Comparison of ENCODE assay signal across 21 mouse cellular contexts in genomic region chr11:97837641-97838149, GRCm38 (mm10). TPM values are rescaled to one million over a fixed set of nuclear protein-coding genes. Genes with fewer than 3 reads are reported as not detected.
DNase-seq lines count a peak whose midpoint lies in the region; ATAC-seq and TF ChIP-seq lines count a peak whose summit lies in the region.
"Had no signal": no experiment of that assay in that cellular context is flagged by ENCODE, and none has a peak within 500 bp of the region (broad histone marks: within the 10 kb centered on the region; RNA-seq: fewer than 3 reads in every experiment).

No protein-coding gene starts in this region.

- no peak overlapping the region for H3K4me3 ChIP-seq in heart, embryonic 13.5 days
- H3K4me3 ChIP-seq in heart, embryonic 12.5 days: no peak overlapping the region
- H3K4me3 ChIP-seq in G1E (ENCODE audit: low read depth, low read length): peak overlapping the region; percentile 21; the same call in 1 of the 2 replicates
- no peak overlapping the region for H3K4me3 ChIP-seq in liver, embryonic 15.5 days (replicated peaks)
- no peak overlapping the region for H3K4me3 ChIP-seq in lung, postnatal 0 days (ENCODE audit: low read depth, low read length)
- H3K4me3 ChIP-seq: embryonic facial prominence, embryonic 13.5 days; heart, embryonic 10.5 days; hindbrain, embryonic 15.5 days; kidney, embryonic 15.5 days had no signal

- no peaks in the 10 kb centered on the region for H3K9me3 ChIP-seq in heart, embryonic 13.5 days
- no peaks in the 10 kb centered on the region for H3K9me3 ChIP-seq in heart, embryonic 12.5 days (replicated peaks)
- H3K9me3 ChIP-seq in G1E (replicated peaks): no peaks in the 10 kb centered on the region
- H3K9me3 ChIP-seq in liver, embryonic 15.5 days (replicated peaks): no peaks in the 10 kb centered on the region
- H3K9me3 ChIP-seq in lung, postnatal 0 days (ENCODE audit: low read length): no peaks in the 10 kb centered on the region
- H3K9me3 ChIP-seq: embryonic facial prominence, embryonic 13.5 days; heart, embryonic 10.5 days; hindbrain, embryonic 15.5 days; kidney, embryonic 15.5 days had no signal

- H3K4me1 ChIP-seq in heart, embryonic 13.5 days: peaks cover 29% of the 10 kb centered on the region
- H3K4me1 ChIP-seq in heart, embryonic 12.5 days (replicated peaks): peaks cover 21% of the 10 kb centered on the region; the same call in 1 of the 2 replicates
- peaks cover 42% of the 10 kb centered on the region for H3K4me1 ChIP-seq in G1E (ENCODE audit: insufficient read depth, low read depth, low read length)
- peaks cover 59% of the 10 kb centered on the region for H3K4me1 ChIP-seq in liver, embryonic 15.5 days (replicated peaks)
- no peaks in the 10 kb centered on the region for H3K4me1 ChIP-seq in lung, postnatal 0 days (ENCODE audit: insufficient read depth, low read depth, low read length)

- no peak for TF ChIP-seq CTCF in G1E (IDR thresholded peaks at IDR 0.05; ENCODE audit: low read depth, low read length)
- no peak for TF ChIP-seq CTCF in lung, postnatal 0 days (IDR thresholded peaks at IDR 0.05)

- H3K27ac ChIP-seq in heart, embryonic 13.5 days (replicated peaks): peak overlapping the region; percentile 31; the same call in 1 of the 2 replicates
- H3K27ac ChIP-seq in heart, embryonic 12.5 days (ENCODE audit: poor library complexity, severe bottlenecking): no peak overlapping the region
- H3K27ac ChIP-seq in liver, embryonic 15.5 days (replicated peaks): 0 out of 2 replicates have a peak overlapping the region, but pooled peaks have one; percentile 6
- H3K27ac ChIP-seq in lung, postnatal 0 days (ENCODE audit: low read length): no peak overlapping the region
- H3K27ac ChIP-seq: embryonic facial prominence, embryonic 13.5 days; heart, embryonic 10.5 days; hindbrain, embryonic 15.5 days; kidney, embryonic 15.5 days had no signal

- WGBS in heart, embryonic 13.5 days: 64% methylated on average over 7 of the region's 7 CpGs
- 67% methylated on average over 7 of the region's 7 CpGs for WGBS in heart, embryonic 12.5 days
- 19% methylated on average over 7 of the region's 7 CpGs for WGBS in liver, embryonic 15.5 days (ENCODE audit: insufficient replicate concordance)
- 73% methylated on average over 7 of the region's 7 CpGs for WGBS in lung, postnatal 0 days

- no peak overlapping the region for H3K4me2 ChIP-seq in heart, embryonic 13.5 days
- no peak overlapping the region for H3K4me2 ChIP-seq in heart, embryonic 12.5 days
- H3K4me2 ChIP-seq in liver, embryonic 15.5 days: no peak overlapping the region
- H3K4me2 ChIP-seq in lung, postnatal 0 days (replicated peaks; ENCODE audit: low read depth, low read length): no peak overlapping the region
- H3K4me2 ChIP-seq: embryonic facial prominence, embryonic 13.5 days; hindbrain, embryonic 15.5 days; kidney, embryonic 15.5 days had no signal

- no peak for TF ChIP-seq EP300 in lung, postnatal 0 days (IDR thresholded peaks at IDR 0.05)

- peaks cover 56% of the 10 kb centered on the region for H3K36me3 ChIP-seq in heart, embryonic 13.5 days
- H3K36me3 ChIP-seq in heart, embryonic 12.5 days: peaks cover 50% of the 10 kb centered on the region
- peaks cover 62% of the 10 kb centered on the region for H3K36me3 ChIP-seq in G1E (replicated peaks)
- peaks cover 31% of the 10 kb centered on the region for H3K36me3 ChIP-seq in liver, embryonic 15.5 days (replicated peaks)
- H3K36me3 ChIP-seq in lung, postnatal 0 days (ENCODE audit: insufficient read depth, low read length): peaks cover 18% of the 10 kb centered on the region

- DNase-seq in G1E (ENCODE audit: low spot score) (no peak), MEL-GATA-1-ER (ENCODE audit: extremely low read depth, low read depth) (peak; percentile 52)
- no peak for DNase-seq in layer of hippocampus, adult 8-10 months (ENCODE audit: low spot score in 2 of 2)
- DNase-seq in layer of hippocampus, postnatal 25 days (ENCODE audit: extremely low spot score in 1 of 2, low spot score in 1 of 2): no peak
- DNase-seq in lung, postnatal 0 days (ENCODE audit: low spot score): no peak
- DNase-seq: adrenal gland, adult 2 months; gastrocnemius, postnatal 25 days; midbrain, embryonic 14.5 days; right cerebral cortex, postnatal 14 days; spleen, adult 18-20 months; thymus, adult 18-20 months; thymus, postnatal 4 days had no signal

- 0 out of 2 replicates have a peak overlapping the region, but pooled peaks have one; percentile 50 for H3K9ac ChIP-seq in heart, embryonic 13.5 days
- H3K9ac ChIP-seq in heart, embryonic 12.5 days: no peak overlapping the region
- no peak overlapping the region for H3K9ac ChIP-seq in liver, embryonic 15.5 days
- no peak overlapping the region for H3K9ac ChIP-seq in lung, postnatal 0 days (replicated peaks; ENCODE audit: low read depth)
- H3K9ac ChIP-seq: embryonic facial prominence, embryonic 13.5 days; hindbrain, embryonic 15.5 days; kidney, embryonic 15.5 days had no signal

- no peaks in the 10 kb centered on the region for H3K27me3 ChIP-seq in heart, embryonic 13.5 days (replicated peaks)
- H3K27me3 ChIP-seq in heart, embryonic 12.5 days (replicated peaks): no peaks in the 10 kb centered on the region
- H3K27me3 ChIP-seq in G1E (ENCODE audit: insufficient read depth, low read length): no peaks in the 10 kb centered on the region; the same call in 1 of the 2 replicates
- no peaks in the 10 kb centered on the region for H3K27me3 ChIP-seq in liver, embryonic 15.5 days
- H3K27me3 ChIP-seq in lung, postnatal 0 days (replicated peaks; ENCODE audit: insufficient read depth, low read length): no peaks in the 10 kb centered on the region
- H3K27me3 ChIP-seq: embryonic facial prominence, embryonic 13.5 days; hindbrain, embryonic 15.5 days; kidney, embryonic 15.5 days had no signal

- ATAC-seq in heart, embryonic 13.5 days (ENCODE audit: extremely low read depth, insufficient number of reproducible peaks, low FRiP score, low TSS enrichment): no peak
- ATAC-seq in heart, embryonic 12.5 days (ENCODE audit: insufficient number of reproducible peaks, low FRiP score): no peak
- 0 out of 2 replicates have a peak, but pooled peaks have one; percentile 1 for ATAC-seq in G1E (ENCODE audit: extremely low read depth, insufficient number of reproducible peaks, low FRiP score, poor library complexity, severe bottlenecking)
- ATAC-seq in liver, embryonic 15.5 days (ENCODE audit: insufficient read depth): no peak; the same call in 1 of the 2 replicates
- ATAC-seq in lung, postnatal 0 days: no peak
- ATAC-seq: forebrain, embryonic 16.5 days; intestine, postnatal 0 days had no signal

RNA-seq across cellular contexts. Expression of gene B230217C12Rik, which starts 2.9 kb away (rescaled TPM):
- 5.1 and 5.5 TPM in 2 replicates for polyA plus RNA-seq in heart, embryonic 13.5 days (2015; fragmentation: Nextera tagmentation; extraction: Ambion mirVana)
- 6.9 and 7.4 TPM in 2 replicates for polyA plus RNA-seq in heart, embryonic 12.5 days (2016; fragmentation: Nextera tagmentation; extraction: Ambion mirVana)
- total RNA-seq in G1E (2014; fragmentation: Nextera tagmentation): not detected in 2 replicates
- total RNA-seq in G1E (2017): 0.16 TPM in 1 of 2 replicates, not detected in the other
- not detected in 2 replicates for polyA plus RNA-seq in G1E (2012)
- polyA plus RNA-seq in liver, embryonic 15.5 days (2015; fragmentation: Nextera tagmentation; extraction: Ambion mirVana): 0.30 and 0.39 TPM in 2 replicates
- total RNA-seq in layer of hippocampus, adult 8-10 months (2022): 10 to 100 TPM; 58.6 to 70.2 (median 68.1) TPM
- total RNA-seq in layer of hippocampus, postnatal 25 days (2021): 10 to 100 TPM; 66.2 to 71.6 TPM
- polyA plus RNA-seq in lung, postnatal 0 days (2015; fragmentation: Nextera tagmentation; extraction: Ambion mirVana): 1.3 and 1.5 TPM in 2 replicates

RNA-seq across cellular contexts. Expression of gene Lasp1, which starts 38.9 kb away (rescaled TPM):
- 45.1 and 46.0 TPM in 2 replicates for polyA plus RNA-seq in heart, embryonic 13.5 days (2015; fragmentation: Nextera tagmentation; extraction: Ambion mirVana)
- polyA plus RNA-seq in heart, embryonic 12.5 days (2016; fragmentation: Nextera tagmentation; extraction: Ambion mirVana): 46.9 and 49.5 TPM in 2 replicates
- total RNA-seq in G1E (2014; fragmentation: Nextera tagmentation): 31.0 and 37.1 TPM in 2 replicates
- total RNA-seq in G1E (2017): 53.4 and 122 TPM in 2 replicates
- 49.6 and 71.7 TPM in 2 replicates for polyA plus RNA-seq in G1E (2012)
- polyA plus RNA-seq in liver, embryonic 15.5 days (2015; fragmentation: Nextera tagmentation; extraction: Ambion mirVana): 31.4 and 36.7 TPM in 2 replicates
- 100 to 1,000 TPM; 102 to 109 (median 104) TPM for total RNA-seq in layer of hippocampus, adult 8-10 months (2022)
- total RNA-seq in layer of hippocampus, postnatal 25 days (2021): 100 to 1,000 TPM; 102 to 114 TPM
- 96.4 and 107 TPM in 2 replicates for polyA plus RNA-seq in lung, postnatal 0 days (2015; fragmentation: Nextera tagmentation; extraction: Ambion mirVana)

RNA-seq across cellular contexts. Expression of gene Fbxo47, which starts 46.3 kb away (rescaled TPM):
- polyA plus RNA-seq in heart, embryonic 13.5 days (2015; fragmentation: Nextera tagmentation; extraction: Ambion mirVana): 0.70 and 1.1 TPM in 2 replicates
- polyA plus RNA-seq in heart, embryonic 12.5 days (2016; fragmentation: Nextera tagmentation; extraction: Ambion mirVana): 0.87 and 1.5 TPM in 2 replicates
- total RNA-seq in G1E (2014; fragmentation: Nextera tagmentation) (0.58 and 1.9 TPM in 2 replicates), G1E (2017) (0.55 and 0.70 TPM in 2 replicates)
- polyA plus RNA-seq in G1E (2012): not detected in 2 replicates
- polyA plus RNA-seq in liver, embryonic 15.5 days (2015; fragmentation: Nextera tagmentation; extraction: Ambion mirVana): 0.40 and 0.44 TPM in 2 replicates
- 1 to 10 TPM; 1.9 to 4.6 (median 2.4) TPM for total RNA-seq in layer of hippocampus, adult 8-10 months (2022)
- total RNA-seq in layer of hippocampus, postnatal 25 days (2021): 1 to 10 TPM; 1.2 to 1.9 TPM
- 0.08 and 0.29 TPM in 2 replicates for polyA plus RNA-seq in lung, postnatal 0 days (2015; fragmentation: Nextera tagmentation; extraction: Ambion mirVana)
- polyA plus RNA-seq: adrenal gland, adult 2 months had no signal

RNA-seq across cellular contexts. Expression of gene Rpl23, which starts 55.5 kb away (rescaled TPM):
- polyA plus RNA-seq in heart, embryonic 13.5 days (2015; fragmentation: Nextera tagmentation; extraction: Ambion mirVana): 376 and 393 TPM in 2 replicates
- polyA plus RNA-seq in heart, embryonic 12.5 days (2016; fragmentation: Nextera tagmentation; extraction: Ambion mirVana): 404 and 410 TPM in 2 replicates
- 580 and 589 TPM in 2 replicates for total RNA-seq in G1E (2014; fragmentation: Nextera tagmentation)
- total RNA-seq in G1E (2017): 1,583 and 1,694 TPM in 2 replicates
- 255 and 258 TPM in 2 replicates for polyA plus RNA-seq in G1E (2012)
- 185 and 242 TPM in 2 replicates for polyA plus RNA-seq in liver, embryonic 15.5 days (2015; fragmentation: Nextera tagmentation; extraction: Ambion mirVana)
- 100 to 1,000 TPM; 304 to 481 (median 389) TPM for total RNA-seq in layer of hippocampus, adult 8-10 months (2022)
- 100 to 1,000 TPM; 327 to 397 TPM for total RNA-seq in layer of hippocampus, postnatal 25 days (2021)
- polyA plus RNA-seq in lung, postnatal 0 days (2015; fragmentation: Nextera tagmentation; extraction: Ambion mirVana): 464 and 478 TPM in 2 replicates

Comparison
In these comparisons a context has a peak if more than half of its experiments do, and no peak if none do; other contexts are left out.
1. H3K27ac ChIP-seq: peak in heart, embryonic 13.5 days (single experiment) and liver, embryonic 15.5 days (single experiment); none in heart, embryonic 12.5 days (single experiment) and lung, postnatal 0 days (single experiment).